Mouse (Mus musculus): ENCODE measurements around the gene Sh3kbp1.

- TF ChIP-seq CTCF (IDR thresholded peaks at IDR 0.05) = no peak
- no peak for TF ChIP-seq EP300 (IDR thresholded peaks at IDR 0.05)
These were observed 104.3 kb downstream of the Sh3kbp1 start for GRCm38 (mm10) chrX:159731421-159731820.
